Mouse (Mus musculus): ENCODE results near the gene Chsy1. TPM values are rescaled to one million over a fixed set of nuclear protein-coding genes. Genes with fewer than 3 reads are reported as not detected.
"Not testable (repeated sequence)": the region's sequence is repeated elsewhere in the genome, so short reads cannot be mapped to it uniquely, and the experiment has no call there.

Gene Chsy1
- total RNA-seq, 1 experiment from 2014 or later = 43.3 TPM

GRCm38 (mm10) chr7:66182075-66182715 lies 72.9 kb downstream of the Chsy1 start:
- no peak for ATAC-seq (replicated peaks in 1 of 2; ENCODE audit: insufficient read depth in 1 of 2, low FRiP score in 2 of 2, low TSS enrichment in 1 of 2, low read depth in 1 of 2, poor library complexity in 2 of 2, severe bottlenecking in 2 of 2)

DNA sequence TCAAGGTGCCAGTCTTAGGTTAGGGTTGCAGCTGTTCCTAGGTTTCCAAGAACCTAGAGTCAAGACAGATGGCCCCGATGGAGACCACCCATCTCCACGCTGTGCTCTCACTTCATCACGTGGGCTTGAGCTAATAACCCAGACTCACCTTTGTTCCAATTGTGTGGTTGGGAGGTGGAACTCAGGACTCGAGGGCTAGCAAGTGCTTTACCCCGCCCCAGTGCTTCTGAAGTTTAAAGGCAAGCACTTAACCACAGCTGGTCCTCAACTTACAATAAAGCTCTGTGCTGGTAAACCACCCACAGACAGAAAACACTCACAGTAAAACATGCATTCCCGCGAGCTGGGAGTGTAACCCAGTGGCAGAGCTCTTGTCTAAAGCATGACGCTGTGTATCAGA lies 74.1 kb downstream of the Chsy1 start:
- no peak for ATAC-seq (replicated peaks in 1 of 2; ENCODE audit: insufficient read depth in 1 of 2, low FRiP score in 2 of 2, low TSS enrichment in 1 of 2, low read depth in 1 of 2, poor library complexity in 2 of 2, severe bottlenecking in 2 of 2)

- ATAC-seq (replicated peaks in 1 of 2; ENCODE audit: insufficient read depth in 1 of 2, low FRiP score in 2 of 2, low TSS enrichment in 1 of 2, low read depth in 1 of 2, poor library complexity in 2 of 2, severe bottlenecking in 2 of 2) = no peak
Measured at GRCm38 (mm10) chr7:66184026-66184425, 74.7 kb downstream of the Chsy1 start.

- no peak for ATAC-seq (replicated peaks in 1 of 2; ENCODE audit: insufficient read depth in 1 of 2, low FRiP score in 2 of 2, low TSS enrichment in 1 of 2, low read depth in 1 of 2, poor library complexity in 2 of 2, severe bottlenecking in 2 of 2)
Measured at GRCm38 (mm10) chr7:66185370-66185769, 76.1 kb downstream of the Chsy1 start.

DNA sequence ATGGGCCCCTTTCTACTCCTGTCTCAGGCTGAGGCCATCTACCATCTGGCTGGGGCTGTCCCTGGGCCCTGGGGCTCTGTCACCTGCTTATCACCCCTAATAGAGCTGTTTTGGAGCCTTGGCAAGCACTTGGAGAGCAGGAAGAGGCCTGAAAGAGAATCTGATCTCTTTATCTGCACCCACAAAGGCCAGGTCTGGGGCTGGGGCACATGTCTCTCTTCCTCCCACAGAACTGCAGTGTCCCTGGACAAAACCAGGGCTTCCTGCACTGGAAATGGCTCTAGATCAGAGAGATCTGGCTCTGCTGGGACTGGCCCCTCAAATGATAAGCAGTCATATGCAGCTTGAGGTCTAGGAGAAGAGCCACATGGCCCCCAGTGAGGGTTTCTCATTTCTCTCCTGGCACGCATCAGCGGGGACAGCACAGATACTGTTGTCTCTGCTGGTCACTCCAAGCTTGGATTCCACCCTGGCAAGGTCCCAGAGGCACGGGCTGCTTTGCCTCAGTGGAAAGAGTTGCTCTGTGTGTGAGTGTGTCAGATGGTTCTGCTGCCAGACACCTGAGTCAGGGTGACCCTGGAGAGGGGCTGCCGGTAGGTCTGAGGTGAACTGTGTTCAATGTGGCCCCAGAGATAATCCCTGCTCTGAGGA lies 78.4 kb downstream of the Chsy1 start:
- ATAC-seq (replicated peaks in 1 of 2; ENCODE audit: insufficient read depth in 1 of 2, low FRiP score in 2 of 2, low TSS enrichment in 1 of 2, low read depth in 1 of 2, poor library complexity in 2 of 2, severe bottlenecking in 2 of 2) = peak; percentile 39 to 43; a peak in 3 of 4 replicates

DNA sequence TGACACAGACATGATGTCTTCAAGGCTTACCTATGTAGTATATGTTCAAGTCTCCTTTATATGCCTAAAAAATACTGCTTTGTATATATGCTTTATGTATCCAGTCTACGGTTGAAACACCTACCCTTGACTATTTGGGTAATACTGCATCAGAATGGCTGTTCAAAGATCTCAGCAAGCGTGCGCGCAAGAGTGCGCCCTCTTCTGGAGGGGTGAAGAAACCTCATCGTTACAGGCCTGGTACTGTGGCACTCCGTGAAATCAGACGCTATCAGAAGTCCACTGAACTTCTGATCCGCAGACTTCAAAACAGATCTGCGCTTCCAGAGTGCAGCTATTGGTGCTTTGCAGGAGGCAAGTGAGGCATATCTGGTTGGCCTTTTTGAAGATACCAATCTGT lies 81.1 kb downstream of the Chsy1 start:
- ATAC-seq (replicated peaks in 1 of 2; ENCODE audit: insufficient read depth in 1 of 2, low FRiP score in 2 of 2, low TSS enrichment in 1 of 2, low read depth in 1 of 2, poor library complexity in 2 of 2, severe bottlenecking in 2 of 2) = not testable (repeated sequence)

GRCm38 (mm10) chr7:66194511-66194910 lies 85.2 kb downstream of the Chsy1 start:
- ATAC-seq (replicated peaks in 1 of 2; ENCODE audit: insufficient read depth in 1 of 2, low FRiP score in 2 of 2, low TSS enrichment in 1 of 2, low read depth in 1 of 2, poor library complexity in 2 of 2, severe bottlenecking in 2 of 2) = no peak

DNA sequence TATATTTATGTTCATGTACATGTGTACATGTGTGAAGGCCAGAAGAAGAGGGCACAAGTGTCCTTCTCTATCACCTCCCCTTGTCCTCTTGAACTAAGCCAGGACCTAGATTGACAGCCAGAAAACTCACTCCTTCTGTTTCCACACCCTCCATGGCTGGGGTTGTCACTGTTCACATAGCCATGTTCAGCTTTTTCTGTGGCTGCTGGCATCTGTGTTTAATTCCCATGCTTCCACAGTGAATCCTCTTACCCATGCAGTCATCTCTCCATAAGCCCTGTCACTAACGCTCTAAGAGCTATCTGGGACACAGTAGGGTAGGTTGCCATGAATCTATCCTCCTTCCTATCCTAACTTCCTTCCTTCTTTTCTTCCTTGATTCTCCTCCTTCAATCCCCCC lies 86.6 kb downstream of the Chsy1 start:
- no peak for ATAC-seq (replicated peaks in 1 of 2; ENCODE audit: insufficient read depth in 1 of 2, low FRiP score in 2 of 2, low TSS enrichment in 1 of 2, low read depth in 1 of 2, poor library complexity in 2 of 2, severe bottlenecking in 2 of 2)

DNA sequence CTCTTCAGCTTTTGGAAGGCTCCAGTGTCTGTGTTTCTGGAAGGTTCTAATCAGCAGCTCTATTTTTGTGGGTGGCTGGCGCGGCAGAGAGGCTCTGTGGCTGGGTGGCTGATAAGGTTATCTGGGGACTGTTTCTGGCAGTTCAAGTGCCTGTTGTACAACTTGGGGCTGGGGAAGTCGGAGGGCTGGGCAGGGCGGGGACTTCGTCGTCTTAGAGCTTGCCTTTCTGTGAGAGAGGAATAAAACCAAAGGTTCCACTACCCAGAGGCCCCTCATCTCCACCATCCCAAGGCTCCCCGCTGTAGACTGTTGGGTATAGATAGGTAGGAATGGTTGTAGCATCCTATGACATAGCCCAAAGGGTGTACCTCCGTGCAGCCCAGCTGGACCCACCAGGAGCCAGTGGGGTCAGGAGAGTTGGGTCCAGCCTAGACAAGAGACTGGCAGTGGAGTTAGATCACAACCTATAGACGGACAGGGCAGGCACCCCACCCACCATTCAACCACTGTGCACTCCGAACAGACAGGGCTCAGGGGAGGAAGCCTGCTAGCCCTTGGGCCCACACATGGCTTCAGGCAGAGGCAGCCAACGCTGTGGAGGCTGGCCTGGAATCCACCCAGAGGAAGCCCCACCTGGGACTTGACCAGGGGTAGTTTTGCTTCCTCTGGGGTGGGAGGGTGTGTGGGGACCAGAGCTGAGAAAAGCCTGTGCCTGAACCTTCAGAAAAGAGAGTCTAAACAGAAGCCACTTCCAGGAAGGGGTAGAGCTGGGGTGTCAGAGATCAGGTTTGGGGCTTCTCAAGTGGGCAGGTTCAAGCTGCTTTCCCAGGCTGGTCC lies 87.5 kb downstream of the Chsy1 start:
- peak; percentile 42 to 59 for ATAC-seq (replicated peaks in 1 of 2; ENCODE audit: insufficient read depth in 1 of 2, low FRiP score in 2 of 2, low TSS enrichment in 1 of 2, low read depth in 1 of 2, poor library complexity in 2 of 2, severe bottlenecking in 2 of 2)

DNA sequence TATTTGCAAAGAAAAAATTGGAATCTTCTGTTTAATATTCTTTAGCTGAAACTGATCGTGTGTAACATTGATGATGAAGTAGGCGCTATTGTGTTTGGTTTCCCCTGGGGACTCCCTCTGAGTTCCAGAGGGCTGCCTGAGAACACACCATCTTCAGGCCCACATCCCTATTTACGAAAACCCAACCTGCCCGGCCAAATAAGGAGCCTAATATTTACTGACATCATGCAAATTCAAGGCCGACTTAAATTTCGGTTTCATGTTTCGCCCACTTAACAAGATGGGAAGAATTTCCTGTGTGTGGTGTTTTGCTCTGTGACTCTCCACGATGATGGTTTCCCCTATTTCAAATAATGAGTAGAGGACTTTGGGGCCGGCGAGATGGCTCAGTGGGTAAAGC lies 89.1 kb downstream of the Chsy1 start:
- ATAC-seq (replicated peaks in 1 of 2; ENCODE audit: insufficient read depth in 1 of 2, low FRiP score in 2 of 2, low TSS enrichment in 1 of 2, low read depth in 1 of 2, poor library complexity in 2 of 2, severe bottlenecking in 2 of 2) = no peak

DNA sequence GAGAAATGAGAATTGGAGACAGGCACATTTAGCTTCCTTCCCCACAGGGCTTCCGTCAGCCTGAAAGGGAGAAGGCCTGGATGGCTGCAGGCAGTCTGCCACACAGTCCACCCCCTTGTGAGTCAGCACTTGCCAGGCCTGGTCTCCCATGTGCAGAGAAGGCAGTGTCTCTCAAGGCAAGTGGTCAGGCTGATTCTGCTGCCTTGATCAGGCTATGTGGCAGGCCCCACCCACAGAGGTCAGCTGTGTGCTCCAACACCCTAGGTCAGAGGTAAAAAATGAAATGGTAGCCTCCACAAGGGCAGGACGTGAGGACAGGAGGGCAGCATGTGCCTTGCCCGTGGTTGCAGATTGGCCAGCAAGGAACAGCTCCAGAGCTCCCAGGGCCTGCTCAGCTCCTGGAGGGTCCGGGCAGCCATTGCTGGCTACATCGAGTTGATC lies 90.1 kb downstream of the Chsy1 start:
- ATAC-seq (replicated peaks in 1 of 2; ENCODE audit: insufficient read depth in 1 of 2, low FRiP score in 2 of 2, low TSS enrichment in 1 of 2, low read depth in 1 of 2, poor library complexity in 2 of 2, severe bottlenecking in 2 of 2) = peak; percentile 69 to 79

- no peak for ATAC-seq (replicated peaks in 1 of 2; ENCODE audit: insufficient read depth in 1 of 2, low FRiP score in 2 of 2, low TSS enrichment in 1 of 2, low read depth in 1 of 2, poor library complexity in 2 of 2, severe bottlenecking in 2 of 2)
Measured at GRCm38 (mm10) chr7:66200383-66200782, 91.1 kb downstream of the Chsy1 start.

GRCm38 (mm10) chr7:66200791-66201450 lies 91.6 kb downstream of the Chsy1 start:
- peak; percentile 11 to 12; a peak in 1 of 4 replicates for ATAC-seq (replicated peaks in 1 of 2; ENCODE audit: insufficient read depth in 1 of 2, low FRiP score in 2 of 2, low TSS enrichment in 1 of 2, low read depth in 1 of 2, poor library complexity in 2 of 2, severe bottlenecking in 2 of 2)

DNA sequence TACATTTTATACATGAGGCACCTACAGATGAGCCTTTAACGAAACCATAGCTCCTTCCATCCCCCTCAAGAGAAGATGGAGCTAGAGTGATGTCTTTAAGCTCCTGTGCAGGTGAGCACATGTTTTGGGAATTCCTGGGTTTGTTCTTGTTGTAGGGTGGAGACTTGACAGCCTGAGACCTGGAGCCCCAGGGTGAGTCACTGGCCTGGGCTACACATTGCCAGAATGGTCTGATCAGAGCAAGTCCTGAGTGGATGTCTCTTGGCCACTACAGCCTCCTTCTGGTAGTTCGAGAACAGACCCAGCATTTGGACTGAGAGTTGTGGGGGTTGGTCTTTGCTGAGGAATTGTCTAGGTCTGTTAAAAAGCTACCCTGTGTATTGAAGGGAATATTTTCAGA lies 92.3 kb downstream of the Chsy1 start:
- ATAC-seq (replicated peaks in 1 of 2; ENCODE audit: insufficient read depth in 1 of 2, low FRiP score in 2 of 2, low TSS enrichment in 1 of 2, low read depth in 1 of 2, poor library complexity in 2 of 2, severe bottlenecking in 2 of 2) = no peak

GRCm38 (mm10) chr7:66209920-66210319 lies 100.6 kb downstream of the Chsy1 start:
- ATAC-seq (replicated peaks in 1 of 2; ENCODE audit: insufficient read depth in 1 of 2, low FRiP score in 2 of 2, low TSS enrichment in 1 of 2, low read depth in 1 of 2, poor library complexity in 2 of 2, severe bottlenecking in 2 of 2) = peak; percentile 25 to 46; a peak in 3 of 4 replicates

- ATAC-seq (replicated peaks in 1 of 2; ENCODE audit: insufficient read depth in 1 of 2, low FRiP score in 2 of 2, low TSS enrichment in 1 of 2, low read depth in 1 of 2, poor library complexity in 2 of 2, severe bottlenecking in 2 of 2) = peak; percentile 85 to 89
Measured at GRCm38 (mm10) chr7:66212887-66213286, 103.6 kb downstream of the Chsy1 start.

GRCm38 (mm10) chr7:66214477-66214876 lies 105.2 kb downstream of the Chsy1 start:
- ATAC-seq (replicated peaks in 1 of 2; ENCODE audit: insufficient read depth in 1 of 2, low FRiP score in 2 of 2, low TSS enrichment in 1 of 2, low read depth in 1 of 2, poor library complexity in 2 of 2, severe bottlenecking in 2 of 2) = no peak

DNA sequence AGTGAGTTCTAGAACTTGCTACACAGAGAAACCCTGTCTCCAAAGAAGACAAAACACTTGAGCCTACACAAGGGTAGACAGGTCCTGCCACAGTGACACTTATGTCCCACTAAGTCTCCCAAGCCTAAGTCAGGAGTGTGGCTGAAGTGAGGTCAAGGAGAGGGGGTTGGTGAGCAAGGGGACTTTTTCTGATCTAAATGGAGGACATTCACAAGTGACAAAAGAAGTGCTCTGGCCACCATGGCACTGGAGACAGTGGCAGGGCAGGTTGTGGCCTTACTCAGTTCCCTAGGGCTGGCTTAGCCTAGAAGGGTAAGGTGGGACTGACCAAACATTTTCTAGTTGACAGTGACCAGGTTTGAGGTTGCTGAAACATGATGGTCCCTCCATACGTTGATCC lies 106.6 kb downstream of the Chsy1 start:
- ATAC-seq (replicated peaks in 1 of 2; ENCODE audit: insufficient read depth in 1 of 2, low FRiP score in 2 of 2, low TSS enrichment in 1 of 2, low read depth in 1 of 2, poor library complexity in 2 of 2, severe bottlenecking in 2 of 2) = no peak
